Mouse (Mus musculus) CH12.LX (cell line): Measurements from ENCODE around the gene Actn4. TPM values are rescaled to one million over a fixed set of nuclear protein-coding genes. Genes with fewer than 3 reads are reported as not detected.

Source experiments
- DNase-seq: peaks from one replicate; pipeline ENCODE4 v3.0.0-alpha.2; 2013; ENCODE audit errors: extremely low read depth
- H3K27ac ChIP-seq: 2 replicates; pipeline ENCODE4 v1.5.1; 2012; ENCODE audit warnings: low read depth, mild to moderate bottlenecking, control low read depth, moderate library complexity; ENCODE audit not compliant: insufficient read depth
- H3K27me3 ChIP-seq: replicated peaks from 2 replicates; pipeline ENCODE3; 2012; ENCODE audit warnings: inconsistent platforms
- H3K36me3 ChIP-seq, 2 experiments: replicated peaks in 1 of 2; 2 replicates each; pipeline versions ENCODE3 to v1.6.1; 2012; ENCODE audit warnings: inconsistent platforms in 1 of 2, low read length in 1 of 2, mild to moderate bottlenecking in 1 of 2, mixed read lengths in 1 of 2, moderate library complexity in 1 of 2; ENCODE audit not compliant: control insufficient read depth in 1 of 2, insufficient read depth in 1 of 2
- H3K4me1 ChIP-seq, 2 experiments: 2 replicates each; pipeline ENCODE4 v1.6.1; 2012; ENCODE audit warnings: inconsistent platforms in 1 of 2, moderate library complexity in 1 of 2; ENCODE audit not compliant: insufficient read depth in 2 of 2, control insufficient read depth in 1 of 2
- H3K4me2 ChIP-seq: 2 replicates; pipeline ENCODE4 v1.6.1; 2012; ENCODE audit warnings: low read depth, mild to moderate bottlenecking, control low read depth; ENCODE audit not compliant: poor library complexity, insufficient read depth, severe bottlenecking
- H3K4me3 ChIP-seq, 3 experiments: fragments of 150-350 bp in 1 of 3; sonication (generic) in 1 of 3; replicated peaks in 1 of 3; 2 replicates each; pipeline versions ENCODE3 to v1.5.1; 2011 to 2012; ENCODE audit warnings: low read depth in 2 of 3, low read length in 2 of 3, mild to moderate bottlenecking in 2 of 3, moderate library complexity in 2 of 3, control low read depth in 1 of 3, improper control_type of control experiment in 1 of 3, inconsistent platforms in 1 of 3, mixed read lengths in 1 of 3; ENCODE audit not compliant: poor library complexity in 1 of 3
- H3K79me2 ChIP-seq: replicated peaks from 2 replicates; pipeline ENCODE4 v1.6.1; 2012; ENCODE audit warnings: mild to moderate bottlenecking, moderate library complexity; ENCODE audit not compliant: control insufficient read depth, poor library complexity, insufficient read depth, severe bottlenecking; ENCODE audit errors: extremely low read depth
- H3K9ac ChIP-seq: 2 replicates; pipeline ENCODE4 v1.6.1; 2012; ENCODE audit warnings: low read depth, mild to moderate bottlenecking, control low read depth, moderate library complexity; ENCODE audit not compliant: insufficient read depth
- H3K9me3 ChIP-seq: replicated peaks from 2 replicates; pipeline ENCODE3; 2012; ENCODE audit warnings: low read length, inconsistent platforms, mixed read lengths
- BHLHE40 ChIP-seq: IDR thresholded peaks from 2 replicates; pipeline ENCODE4 v1.6.1; 2011; ENCODE audit warnings: mild to moderate bottlenecking, low read depth, low read length, improper control_type of control experiment
- CHD1 ChIP-seq: IDR thresholded peaks from 2 replicates; pipeline ENCODE4 v1.6.1; 2012; ENCODE audit warnings: low read depth, low read length, improper control_type of control experiment, inconsistent platforms
- CHD2 ChIP-seq: IDR thresholded peaks from 2 replicates; pipeline ENCODE4 v1.6.1; 2011; ENCODE audit warnings: low read length, improper control_type of control experiment
- CTCF ChIP-seq, 2 experiments: IDR thresholded peaks in 1 of 2; conservative IDR thresholded peaks in 1 of 2; 2 replicates each; pipeline ENCODE4 v1.5.1; 2011 to 2012; ENCODE audit warnings: low read depth in 2 of 2, low read length in 2 of 2, improper control_type of control experiment in 1 of 2, inconsistent platforms in 1 of 2, mild to moderate bottlenecking in 1 of 2, moderate library complexity in 1 of 2
- E2F4 ChIP-seq: IDR thresholded peaks from 2 replicates; pipeline ENCODE4 v1.6.1; 2011; ENCODE audit warnings: low read depth, low read length, improper control_type of control experiment; ENCODE audit not compliant: insufficient replicate concordance
- ELF1 ChIP-seq: IDR thresholded peaks from 2 replicates; pipeline ENCODE4 v1.6.1; 2014; ENCODE audit warnings: low read depth, mild to moderate bottlenecking, inconsistent platforms, low read length, improper control_type of control experiment
- EP300 ChIP-seq: IDR thresholded peaks from 2 replicates; pipeline ENCODE4 v1.6.1; 2011; ENCODE audit warnings: low read length, improper control_type of control experiment
- GABPA ChIP-seq: IDR thresholded peaks from 2 replicates; pipeline ENCODE4 v1.6.1; 2012; ENCODE audit warnings: low read depth, low read length, improper control_type of control experiment, inconsistent platforms; ENCODE audit not compliant: insufficient replicate concordance
- HCFC1 ChIP-seq: IDR thresholded peaks from 2 replicates; pipeline ENCODE4 v1.6.1; 2012; ENCODE audit warnings: low read depth, mild to moderate bottlenecking, inconsistent platforms, low read length, improper control_type of control experiment
- IRF4 ChIP-seq: IDR thresholded peaks from 2 replicates; pipeline ENCODE4 v1.6.1; 2014; ENCODE audit warnings: low read depth, mild to moderate bottlenecking, inconsistent platforms, low read length, improper control_type of control experiment
- KAT2A ChIP-seq: IDR thresholded peaks from 2 replicates; pipeline ENCODE4 v1.6.1; 2012; ENCODE audit warnings: low read length, improper control_type of control experiment, inconsistent platforms; ENCODE audit not compliant: insufficient replicate concordance
- MAX ChIP-seq: IDR thresholded peaks from 2 replicates; pipeline ENCODE4 v1.6.1; 2011; ENCODE audit warnings: low read length, improper control_type of control experiment
- MAZ ChIP-seq: IDR thresholded peaks from 2 replicates; pipeline ENCODE4 v1.6.1; 2012; ENCODE audit warnings: low read depth, mild to moderate bottlenecking, inconsistent platforms, low read length, improper control_type of control experiment, moderate library complexity
- MEF2A ChIP-seq: IDR thresholded peaks from 2 replicates; pipeline ENCODE4 v1.6.1; 2014; ENCODE audit warnings: low read depth, mild to moderate bottlenecking, inconsistent platforms, low read length, improper control_type of control experiment, borderline replicate concordance
- MXI1 ChIP-seq: IDR thresholded peaks from 2 replicates; pipeline ENCODE4 v1.6.1; 2011; ENCODE audit warnings: mild to moderate bottlenecking, low read depth, low read length, improper control_type of control experiment
- MYC ChIP-seq: IDR thresholded peaks from 2 replicates; pipeline ENCODE4 v1.6.1; 2011; ENCODE audit warnings: low read depth, mild to moderate bottlenecking, improper control_type of control experiment, low read length
- NELFE ChIP-seq: IDR thresholded peaks from 2 replicates; pipeline ENCODE4 v1.6.1; 2011; ENCODE audit warnings: low read depth, low read length, improper control_type of control experiment
- NRF1 ChIP-seq: IDR thresholded peaks from 2 replicates; pipeline ENCODE4 v1.6.1; 2014; ENCODE audit warnings: low read depth, mild to moderate bottlenecking, inconsistent platforms, low read length, improper control_type of control experiment, moderate library complexity
- POLR2A ChIP-seq: IDR thresholded peaks from 2 replicates; pipeline ENCODE4 v1.6.1; 2011; ENCODE audit warnings: low read depth, mild to moderate bottlenecking, improper control_type of control experiment, low read length
- POLR2AphosphoS2 ChIP-seq: IDR thresholded peaks from 2 replicates; pipeline ENCODE4 v1.6.1; 2011; ENCODE audit warnings: low read depth, low read length, improper control_type of control experiment
- RAD21 ChIP-seq: IDR thresholded peaks from 2 replicates; pipeline ENCODE4 v1.6.1; 2011; ENCODE audit warnings: low read depth, mild to moderate bottlenecking, low read length, improper control_type of control experiment, moderate library complexity
- RCOR1 ChIP-seq: conservative IDR thresholded peaks from 2 replicates; pipeline ENCODE4 v1.6.1; 2012; ENCODE audit warnings: low read depth, mild to moderate bottlenecking, inconsistent platforms, low read length, improper control_type of control experiment
- TCF12 ChIP-seq: IDR thresholded peaks from 2 replicates; pipeline ENCODE4 v1.6.1; 2014; ENCODE audit warnings: low read depth, mild to moderate bottlenecking, inconsistent platforms, low read length, improper control_type of control experiment
- UBTF ChIP-seq: IDR thresholded peaks from 2 replicates; pipeline ENCODE4 v1.6.1; 2012; ENCODE audit warnings: low read depth, mild to moderate bottlenecking, inconsistent platforms, low read length, improper control_type of control experiment, moderate library complexity
- ZMIZ1 ChIP-seq: IDR thresholded peaks from 2 replicates; pipeline ENCODE4 v1.6.1; 2012; ENCODE audit warnings: low read depth, mild to moderate bottlenecking, inconsistent platforms, low read length, improper control_type of control experiment
- dilution Hi-C: fragments of 300-500 bp; cut with MboI; formaldehyde crosslinking; loops from 2 replicates; pipeline ENCODE4 v1.14.3; 2020; ENCODE audit warnings: low sequenced_read_pairs; ENCODE audit not compliant: extremely low pct_unique_long_range_greater_than_20kb, extremely low pct_ligation_motif_present
- in situ Hi-C: fragments of 300-500 bp; cut with MboI; formaldehyde crosslinking; loops from 3 replicates; pipeline ENCODE4 v1.14.3; 2019; ENCODE audit warnings: low sequenced_read_pairs, low pct_ligation_motif_present, low pct_unique_long_range_greater_than_20kb, mixed read lengths
- polyA plus RNA-seq: library from polyadenylated mRNA; unstranded; fragments of >175 nt; gene quantifications from 2 replicates; pipeline ENCODE4 v1.2.1, GENCODE M21; 2012; ENCODE audit warnings: low read depth; ENCODE audit not compliant: insufficient read length
- total RNA-seq, 2 experiments: library from RNA; depleted of rRNA; stranded (reverse); fragments of 300-350 nt in 1 of 2; fragments of >200 nt in 1 of 2; gene quantifications; 2 replicates each; pipeline ENCODE4 v1.2.3; 2012 to 2014

Gene Actn4
- 62.9 and 63.4 TPM in 2 replicates for total RNA-seq (2012; rRNA removed)
- 45.9 and 56.9 TPM in 2 replicates for total RNA-seq (2014; rRNA removed)
- 127 and 145 TPM in 2 replicates for polyA plus RNA-seq

GRCm38 (mm10) chr7:28961927-28962670 is at the start of gene Actn4:
Gene Actn4, minus strand, starts transcription at chr7:28962340.
- peak within 1 kb of the TSS; percentile 55; the same call in 1 of the 2 replicates for H3K27ac ChIP-seq
- peaks cover 0 to 2% of the 10 kb centered on the region in 2 experiments for H3K36me3 ChIP-seq
- H3K27me3 ChIP-seq = no peaks in the 10 kb centered on the region
- peak within 1 kb of the TSS; percentile 87 for H3K9ac ChIP-seq
- DNase-seq = peak; percentile 96
- H3K4me2 ChIP-seq = peak within 1 kb of the TSS; percentile 87
- in situ Hi-C loops (no loop called here), dilution Hi-C loops (no loop called here)
- peaks cover 47% of the 10 kb centered on the region for H3K79me2 ChIP-seq
- H3K9me3 ChIP-seq = no peaks in the 10 kb centered on the region
- no peak for TF ChIP-seq RAD21
- peak; percentile 25; the same call in 1 of the 2 replicates for TF ChIP-seq BHLHE40
- peak; percentile 99 for TF ChIP-seq NRF1
- TF ChIP-seq KAT2A = peak; percentile 71; the same call in 1 of the 2 replicates
- peak; percentile 94 for TF ChIP-seq ZMIZ1
- no peak for TF ChIP-seq MAZ
- peak; percentile 94 for TF ChIP-seq TCF12
- TF ChIP-seq GABPA = no peak
- 0 out of 2 replicates have a peak, but pooled peaks have one; percentile 39 for TF ChIP-seq RCOR1
- peak; percentile 99 for TF ChIP-seq NELFE
- peak; percentile 73; the same call in 1 of the 2 replicates for TF ChIP-seq MEF2A
- TF ChIP-seq MYC = 0 out of 2 replicates have a peak, but pooled peaks have one; percentile 35
- TF ChIP-seq HCFC1 = peak; percentile 38; the same call in 1 of the 2 replicates
- TF ChIP-seq MXI1 = peak; percentile 64; the same call in 1 of the 2 replicates
- peak; percentile 73 for TF ChIP-seq UBTF
- TF ChIP-seq CHD1 = 0 out of 2 replicates have a peak, but pooled peaks have one; percentile 63
- TF ChIP-seq E2F4 = 0 out of 2 replicates have a peak, but pooled peaks have one; percentile 16
- peak; percentile 42; the same call in 1 of the 2 replicates for TF ChIP-seq IRF4
- no peak for TF ChIP-seq CHD2
- TF ChIP-seq POLR2A = peak; percentile 98
- TF ChIP-seq ELF1 = peak; percentile 61
- TF ChIP-seq POLR2AphosphoS2 = peak; percentile 57; the same call in 1 of the 2 replicates
- no peak for TF ChIP-seq EP300
- peak; percentile 25; the same call in 1 of the 2 replicates for TF ChIP-seq MAX
- TF ChIP-seq CTCF (conservative IDR thresholded peaks at IDR 0.05 in 1 of 2, IDR thresholded peaks at IDR 0.05 in 1 of 2; ENCODE audit: low read depth in 2 of 2, low read length in 2 of 2) = no peak
- peaks cover 12 to 43% of the 10 kb centered on the region in 2 experiments for H3K4me1 ChIP-seq
- peak within 1 kb of the TSS; percentile 94 to 99 (median 98) for H3K4me3 ChIP-seq
